Mouse (Mus musculus) CH12.LX (cell line): Measurements from ENCODE around the gene Hps1. TPM values are rescaled to one million over a fixed set of nuclear protein-coding genes. Genes with fewer than 3 reads are reported as not detected.

Experiments
- DNase-seq: peaks from one replicate; pipeline ENCODE4 v3.0.0-alpha.2; 2013; ENCODE audit errors: extremely low read depth
- H3K27ac ChIP-seq: 2 replicates; pipeline ENCODE4 v1.5.1; 2012; ENCODE audit warnings: low read depth, mild to moderate bottlenecking, control low read depth, moderate library complexity; ENCODE audit not compliant: insufficient read depth
- H3K27me3 ChIP-seq: replicated peaks from 2 replicates; pipeline ENCODE3; 2012; ENCODE audit warnings: inconsistent platforms
- H3K36me3 ChIP-seq, 2 experiments: replicated peaks in 1 of 2; 2 replicates each; pipeline versions ENCODE3 to v1.6.1; 2012; ENCODE audit warnings: inconsistent platforms in 1 of 2, low read length in 1 of 2, mild to moderate bottlenecking in 1 of 2, mixed read lengths in 1 of 2, moderate library complexity in 1 of 2; ENCODE audit not compliant: control insufficient read depth in 1 of 2, insufficient read depth in 1 of 2
- H3K4me1 ChIP-seq, 2 experiments: 2 replicates each; pipeline ENCODE4 v1.6.1; 2012; ENCODE audit warnings: inconsistent platforms in 1 of 2, moderate library complexity in 1 of 2; ENCODE audit not compliant: insufficient read depth in 2 of 2, control insufficient read depth in 1 of 2
- H3K4me2 ChIP-seq: 2 replicates; pipeline ENCODE4 v1.6.1; 2012; ENCODE audit warnings: low read depth, mild to moderate bottlenecking, control low read depth; ENCODE audit not compliant: poor library complexity, insufficient read depth, severe bottlenecking
- H3K4me3 ChIP-seq, 3 experiments: fragments of 150-350 bp in 1 of 3; sonication (generic) in 1 of 3; replicated peaks in 1 of 3; 2 replicates each; pipeline versions ENCODE3 to v1.5.1; 2011 to 2012; ENCODE audit warnings: low read depth in 2 of 3, low read length in 2 of 3, mild to moderate bottlenecking in 2 of 3, moderate library complexity in 2 of 3, control low read depth in 1 of 3, improper control_type of control experiment in 1 of 3, inconsistent platforms in 1 of 3, mixed read lengths in 1 of 3; ENCODE audit not compliant: poor library complexity in 1 of 3
- H3K79me2 ChIP-seq: replicated peaks from 2 replicates; pipeline ENCODE4 v1.6.1; 2012; ENCODE audit warnings: mild to moderate bottlenecking, moderate library complexity; ENCODE audit not compliant: control insufficient read depth, poor library complexity, insufficient read depth, severe bottlenecking; ENCODE audit errors: extremely low read depth
- H3K9ac ChIP-seq: 2 replicates; pipeline ENCODE4 v1.6.1; 2012; ENCODE audit warnings: low read depth, mild to moderate bottlenecking, control low read depth, moderate library complexity; ENCODE audit not compliant: insufficient read depth
- H3K9me3 ChIP-seq: replicated peaks from 2 replicates; pipeline ENCODE3; 2012; ENCODE audit warnings: low read length, inconsistent platforms, mixed read lengths
- BHLHE40 ChIP-seq: IDR thresholded peaks from 2 replicates; pipeline ENCODE4 v1.6.1; 2011; ENCODE audit warnings: mild to moderate bottlenecking, low read depth, low read length, improper control_type of control experiment
- CTCF ChIP-seq, 2 experiments: IDR thresholded peaks in 1 of 2; conservative IDR thresholded peaks in 1 of 2; 2 replicates each; pipeline ENCODE4 v1.5.1; 2011 to 2012; ENCODE audit warnings: low read depth in 2 of 2, low read length in 2 of 2, improper control_type of control experiment in 1 of 2, inconsistent platforms in 1 of 2, mild to moderate bottlenecking in 1 of 2, moderate library complexity in 1 of 2
- E2F4 ChIP-seq: IDR thresholded peaks from 2 replicates; pipeline ENCODE4 v1.6.1; 2011; ENCODE audit warnings: low read depth, low read length, improper control_type of control experiment; ENCODE audit not compliant: insufficient replicate concordance
- EP300 ChIP-seq: IDR thresholded peaks from 2 replicates; pipeline ENCODE4 v1.6.1; 2011; ENCODE audit warnings: low read length, improper control_type of control experiment
- MAZ ChIP-seq: IDR thresholded peaks from 2 replicates; pipeline ENCODE4 v1.6.1; 2012; ENCODE audit warnings: low read depth, mild to moderate bottlenecking, inconsistent platforms, low read length, improper control_type of control experiment, moderate library complexity
- MEF2A ChIP-seq: IDR thresholded peaks from 2 replicates; pipeline ENCODE4 v1.6.1; 2014; ENCODE audit warnings: low read depth, mild to moderate bottlenecking, inconsistent platforms, low read length, improper control_type of control experiment, borderline replicate concordance
- MXI1 ChIP-seq: IDR thresholded peaks from 2 replicates; pipeline ENCODE4 v1.6.1; 2011; ENCODE audit warnings: mild to moderate bottlenecking, low read depth, low read length, improper control_type of control experiment
- PAX5 ChIP-seq: IDR thresholded peaks from 2 replicates; pipeline ENCODE4 v1.6.1; 2012; ENCODE audit warnings: low read length, inconsistent platforms, mixed read lengths
- POLR2AphosphoS2 ChIP-seq: IDR thresholded peaks from 2 replicates; pipeline ENCODE4 v1.6.1; 2011; ENCODE audit warnings: low read depth, low read length, improper control_type of control experiment
- RAD21 ChIP-seq: IDR thresholded peaks from 2 replicates; pipeline ENCODE4 v1.6.1; 2011; ENCODE audit warnings: low read depth, mild to moderate bottlenecking, low read length, improper control_type of control experiment, moderate library complexity
- RCOR1 ChIP-seq: conservative IDR thresholded peaks from 2 replicates; pipeline ENCODE4 v1.6.1; 2012; ENCODE audit warnings: low read depth, mild to moderate bottlenecking, inconsistent platforms, low read length, improper control_type of control experiment
- SMC3 ChIP-seq: IDR thresholded peaks from 2 replicates; pipeline ENCODE4 v1.6.1; 2011; ENCODE audit warnings: low read depth, low read length, improper control_type of control experiment
- TBP ChIP-seq: conservative IDR thresholded peaks from 2 replicates; pipeline ENCODE4 v1.6.1; 2011; ENCODE audit warnings: low read depth, low read length, improper control_type of control experiment
- TCF12 ChIP-seq: IDR thresholded peaks from 2 replicates; pipeline ENCODE4 v1.6.1; 2014; ENCODE audit warnings: low read depth, mild to moderate bottlenecking, inconsistent platforms, low read length, improper control_type of control experiment
- USF2 ChIP-seq: conservative IDR thresholded peaks from 2 replicates; pipeline ENCODE4 v1.6.1; 2011; ENCODE audit warnings: low read depth, low read length, improper control_type of control experiment
- ZC3H11A ChIP-seq: IDR thresholded peaks from 2 replicates; pipeline ENCODE4 v1.6.1; 2012; ENCODE audit warnings: low read depth, mild to moderate bottlenecking, inconsistent platforms, low read length, improper control_type of control experiment
- ZMIZ1 ChIP-seq: IDR thresholded peaks from 2 replicates; pipeline ENCODE4 v1.6.1; 2012; ENCODE audit warnings: low read depth, mild to moderate bottlenecking, inconsistent platforms, low read length, improper control_type of control experiment
- ZNF384 ChIP-seq: IDR thresholded peaks from 2 replicates; pipeline ENCODE4 v1.6.1; 2012; ENCODE audit warnings: low read depth, low read length, improper control_type of control experiment, inconsistent platforms
- dilution Hi-C: fragments of 300-500 bp; cut with MboI; formaldehyde crosslinking; loops from 2 replicates; pipeline ENCODE4 v1.14.3; 2020; ENCODE audit warnings: low sequenced_read_pairs; ENCODE audit not compliant: extremely low pct_unique_long_range_greater_than_20kb, extremely low pct_ligation_motif_present
- in situ Hi-C: fragments of 300-500 bp; cut with MboI; formaldehyde crosslinking; loops from 3 replicates; pipeline ENCODE4 v1.14.3; 2019; ENCODE audit warnings: low sequenced_read_pairs, low pct_ligation_motif_present, low pct_unique_long_range_greater_than_20kb, mixed read lengths
- polyA plus RNA-seq: library from polyadenylated mRNA; unstranded; fragments of >175 nt; gene quantifications from 2 replicates; pipeline ENCODE4 v1.2.1, GENCODE M21; 2012; ENCODE audit warnings: low read depth; ENCODE audit not compliant: insufficient read length
- total RNA-seq, 2 experiments: library from RNA; depleted of rRNA; stranded (reverse); fragments of 300-350 nt in 1 of 2; fragments of >200 nt in 1 of 2; gene quantifications; 2 replicates each; pipeline ENCODE4 v1.2.3; 2012 to 2014

The Hps1 gene
- total and polyA plus RNA-seq, 3 experiments: 17.7 to 29.7 (median 21.4) TPM

DNA sequence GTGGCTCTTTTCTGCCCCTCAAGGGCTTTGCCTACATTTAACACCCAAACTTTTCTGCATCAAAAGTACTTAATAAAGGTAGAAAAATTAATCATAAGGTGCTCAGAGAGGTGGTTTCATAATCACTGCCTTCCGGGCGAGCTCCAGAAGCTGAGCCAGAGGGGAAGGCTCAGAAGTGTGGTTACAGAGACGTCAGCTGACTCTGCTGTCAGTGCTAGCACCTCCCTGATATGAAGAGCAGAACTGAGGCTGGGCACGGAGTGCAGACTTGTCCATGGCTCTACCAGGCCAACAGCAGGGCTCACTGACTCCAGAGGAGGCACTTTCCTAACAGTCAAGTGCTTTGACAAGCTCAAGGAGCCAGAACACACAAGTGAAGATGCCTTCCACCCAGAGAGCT, 49.4 kb upstream of the Hps1 start:
- TF ChIP-seq SMC3: no peak
- TF ChIP-seq RCOR1: no peak
- no peak for TF ChIP-seq MAZ
- TF ChIP-seq ZNF384: no peak
- no peak for TF ChIP-seq TBP
- TF ChIP-seq MEF2A: no peak
- TF ChIP-seq POLR2AphosphoS2: no peak
- no peak for TF ChIP-seq MXI1
- no peak for TF ChIP-seq BHLHE40
- TF ChIP-seq ZMIZ1: no peak
- Histone ChIP-seq H3K27ac (no peak overlapping the region), H3K79me2 (no peaks in the 10 kb centered on the region), H3K9me3 (peaks cover 2% of the 10 kb centered on the region), H3K9ac (no peak overlapping the region), H3K27me3 (no peaks in the 10 kb centered on the region), H3K4me3 (no peak overlapping the region), H3K4me2 (no peak overlapping the region), H3K4me1 (0 out of 4 replicates have a peak, but pooled peaks cover 2% of the 10 kb centered on the region in 2 experiments), H3K36me3 (no peaks in the 10 kb centered on the region)
- no peak for DNase-seq
- dilution Hi-C loops (no loop called here), in situ Hi-C loops (no loop called here)

DNA sequence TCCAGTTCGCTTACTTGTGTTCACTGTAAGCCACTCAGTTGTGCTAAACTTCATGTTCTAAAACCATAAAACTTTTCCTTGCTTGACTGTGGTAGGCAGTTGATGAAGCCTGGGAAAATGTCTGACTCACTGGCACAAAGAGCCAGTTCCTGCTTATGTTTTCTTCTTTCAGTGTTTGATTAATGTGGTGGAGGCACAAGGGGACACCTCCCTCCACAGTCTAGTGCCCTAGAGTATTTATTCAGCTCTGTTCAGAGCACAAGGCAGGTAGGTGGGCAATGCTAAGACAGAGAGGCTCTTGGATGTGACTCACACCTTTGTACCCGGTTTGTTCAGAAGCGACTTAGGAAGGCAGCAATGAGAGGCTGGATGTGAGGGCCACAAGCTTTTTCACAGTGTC, 48.1 kb upstream of the Hps1 start:
- Histone ChIP-seq H3K9ac (no peak overlapping the region), H3K4me2 (no peak overlapping the region), H3K4me3 (no peak overlapping the region), H3K36me3 (no peaks in the 10 kb centered on the region), H3K27ac (no peak overlapping the region), H3K27me3 (no peaks in the 10 kb centered on the region), H3K79me2 (no peaks in the 10 kb centered on the region), H3K9me3 (peaks cover 2% of the 10 kb centered on the region), H3K4me1 (0 out of 4 replicates have a peak, but pooled peaks cover 2% of the 10 kb centered on the region in 2 experiments)
- TF ChIP-seq E2F4 (no peak), CTCF (conservative IDR thresholded peaks at IDR 0.05 in 1 of 2, IDR thresholded peaks at IDR 0.05 in 1 of 2; ENCODE audit: low read depth in 2 of 2, low read length in 2 of 2) (no peak), ZC3H11A (no peak), USF2 (no peak), ZNF384 (no peak), MAZ (no peak), EP300 (no peak), PAX5 (no peak), MEF2A (no peak), TCF12 (no peak), RAD21 (no peak)
- dilution Hi-C loops (no loop called here), in situ Hi-C loops (no loop called here)
- DNase-seq: no peak
